12 mouse cellular contexts compared by ENCODE assay signal in the genomic region with DNA sequence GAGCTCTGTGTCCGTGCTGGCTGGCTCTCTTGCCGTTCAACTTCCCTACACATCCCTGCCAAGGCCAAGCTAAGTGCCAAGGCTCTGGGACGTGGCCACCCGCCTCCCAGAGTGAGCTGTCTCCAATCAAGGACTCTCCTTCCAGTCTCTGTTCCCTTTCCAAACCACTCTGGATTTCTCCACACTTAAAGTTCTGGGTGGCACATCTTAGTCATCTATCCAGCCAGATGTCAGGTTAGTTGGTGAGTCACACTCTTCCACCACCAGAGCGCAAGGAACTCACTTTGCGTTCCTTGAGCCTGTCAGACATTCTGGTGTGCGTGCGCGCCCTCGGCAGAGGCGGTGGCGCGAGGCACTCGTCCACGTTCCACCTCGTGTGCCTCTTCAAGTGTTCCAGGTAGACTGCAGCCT. TPM values are rescaled to one million over a fixed set of nuclear protein-coding genes. Genes with fewer than 3 reads are reported as not detected.
DNase-seq lines count a peak whose midpoint lies in the region; ATAC-seq lines count a peak whose summit lies in the region.
"Had no signal": no experiment of that assay in that cellular context is flagged by ENCODE, and none has a peak within 500 bp of the region (broad histone marks: within the 10 kb centered on the region; RNA-seq: fewer than 3 reads in every experiment).

No protein-coding gene starts in this region.

- DNase-seq in 3134 (ENCODE audit: extremely low read depth, insufficient read length, low spot score) (peak; percentile 68), MN1 (ENCODE audit: low spot score) (peak; percentile 33)
- DNase-seq in limb, embryonic 10.5 days (ENCODE audit: low spot score), result no peak
- no peak for DNase-seq in cerebellum, adult 11-12 months
- DNase-seq in cerebellum, adult 9-11 months, result no peak
- DNase-seq in spleen, adult 18-20 months, result no peak
- no peak for DNase-seq in layer of hippocampus, adult 18-20 months (ENCODE audit: low spot score in 2 of 2)

- H3K4me2 ChIP-seq in forebrain, embryonic 16.5 days (ENCODE audit: low read length), result peak overlapping the region; percentile 48
- H3K4me2 ChIP-seq: liver, embryonic 15.5 days had no signal

- H3K27me3 ChIP-seq in forebrain, embryonic 16.5 days (replicated peaks; ENCODE audit: control insufficient read depth, insufficient read depth, low read length), result peaks cover 75% of the 10 kb centered on the region
- H3K27me3 ChIP-seq in limb, embryonic 10.5 days (ENCODE audit: low read depth, poor library complexity, severe bottlenecking), result peaks cover 100% of the 10 kb centered on the region

- under 1% methylated on average over 16 of the region's 16 CpGs for WGBS in forebrain, embryonic 16.5 days
- WGBS in limb, embryonic 10.5 days, result under 1% methylated on average over 16 of the region's 16 CpGs

- no peak for ATAC-seq in forebrain, embryonic 16.5 days

- H3K9ac ChIP-seq in forebrain, embryonic 16.5 days (replicated peaks; ENCODE audit: low read depth, low read length), result no peak overlapping the region
- H3K9ac ChIP-seq: liver, embryonic 15.5 days had no signal

- H3K4me1 ChIP-seq in forebrain, embryonic 16.5 days (replicated peaks; ENCODE audit: control insufficient read depth, insufficient read depth, low read length), result peaks cover 50% of the 10 kb centered on the region
- peaks cover 29% of the 10 kb centered on the region for H3K4me1 ChIP-seq in limb, embryonic 10.5 days
- H3K4me1 ChIP-seq: liver, embryonic 15.5 days had no signal

- H3K4me3 ChIP-seq in forebrain, embryonic 16.5 days (replicated peaks; ENCODE audit: low read length), result peak overlapping the region; percentile 3; the same call in 1 of the 2 replicates
- peak overlapping the region; percentile 37; the same call in 1 of the 2 replicates for H3K4me3 ChIP-seq in limb, embryonic 10.5 days
- H3K4me3 ChIP-seq: liver, embryonic 15.5 days had no signal

- H3K36me3 ChIP-seq in forebrain, embryonic 16.5 days (ENCODE audit: control insufficient read depth, insufficient read depth), result no peaks in the 10 kb centered on the region
- no peaks in the 10 kb centered on the region for H3K36me3 ChIP-seq in limb, embryonic 10.5 days
- H3K36me3 ChIP-seq: liver, embryonic 15.5 days had no signal

- no peak overlapping the region for H3K27ac ChIP-seq in forebrain, embryonic 16.5 days (ENCODE audit: low read length)
- no peak overlapping the region for H3K27ac ChIP-seq in limb, embryonic 10.5 days
- H3K27ac ChIP-seq: liver, embryonic 15.5 days had no signal

- H3K9me3 ChIP-seq in forebrain, embryonic 16.5 days (ENCODE audit: control insufficient read depth, low read length), result no peaks in the 10 kb centered on the region
- H3K9me3 ChIP-seq in limb, embryonic 10.5 days (replicated peaks), result no peaks in the 10 kb centered on the region
- H3K9me3 ChIP-seq: liver, embryonic 15.5 days had no signal

RNA-seq across cellular contexts. Expression of a gene that starts 0.7 kb away (rescaled TPM):
- 3.4 and 7.3 TPM in 2 replicates for polyA plus RNA-seq in forebrain, embryonic 16.5 days (2015; fragmentation: Nextera tagmentation; extraction: Ambion mirVana)
- polyA plus RNA-seq in limb, embryonic 10.5 days (2016; fragmentation: Nextera tagmentation; extraction: Ambion mirVana), result not detected in 2 replicates
- not detected for total RNA-seq in layer of hippocampus, adult 18-20 months (2021)
- total RNA-seq: adrenal gland, adult 18-20 months; hematopoietic stem cell, adult 5-6 weeks had no signal
- polyA plus RNA-seq: liver, embryonic 15.5 days; spleen, adult 2 months had no signal

Comparison
In these comparisons a context has a peak if more than half of its experiments do, and no peak if none do; other contexts are left out.
1. DNase-seq: peak in 3134 (single experiment) and MN1 (single experiment); none in limb, embryonic 10.5 days (single experiment), cerebellum, adult 11-12 months (single experiment), cerebellum, adult 9-11 months (single experiment), spleen, adult 18-20 months (0 of 2) and layer of hippocampus, adult 18-20 months (0 of 2).